Mouse (Mus musculus): ENCODE results near the gene BC030500.

BC030500 gene

GRCm38 (mm10) chr8:58911677-58912076, at the start of gene BC030500:
BC030500 (plus strand) TSS chr8:58911755.
- peak; percentile 35 for DNase-seq (ENCODE audit: low spot score)

GRCm38 (mm10) chr8:58886405-58886804, 25.1 kb upstream of the BC030500 start:
- DNase-seq (ENCODE audit: low spot score) = peak; percentile 66

GRCm38 (mm10) chr8:58890591-58890990, 21.0 kb upstream of the BC030500 start:
- DNase-seq (ENCODE audit: low spot score) = no peak

- DNase-seq (ENCODE audit: low spot score) = no peak
Observed at GRCm38 (mm10) chr8:58895960-58896359, 15.6 kb upstream of the BC030500 start.

GRCm38 (mm10) chr8:58904465-58904864, 7.1 kb upstream of the BC030500 start:
- DNase-seq (ENCODE audit: low spot score) = no peak

GRCm38 (mm10) chr8:58912196-58912839, 763 bp downstream of the BC030500 start, which contains the start of gene Galntl6:
Galntl6 (minus strand) TSS chr8:58912640.
- DNase-seq (ENCODE audit: low spot score) = peak; percentile 54

- DNase-seq (ENCODE audit: low spot score) = peak; percentile 35
Observed at GRCm38 (mm10) chr8:58912840-58913639, 1.5 kb downstream of the BC030500 start.

GRCm38 (mm10) chr8:58913640-58913968, 2.0 kb downstream of the BC030500 start:
- no peak for DNase-seq (ENCODE audit: low spot score)

- no peak for DNase-seq (ENCODE audit: low spot score)
Observed at GRCm38 (mm10) chr8:58915142-58915541, 3.6 kb downstream of the BC030500 start.

- no peak for DNase-seq (ENCODE audit: low spot score)
Observed at GRCm38 (mm10) chr8:58931066-58931465, 19.5 kb downstream of the BC030500 start.

- no peak for DNase-seq (ENCODE audit: low spot score)
Observed at GRCm38 (mm10) chr8:58943773-58944172, 32.2 kb downstream of the BC030500 start.

- no peak for DNase-seq (ENCODE audit: low spot score)
Observed at GRCm38 (mm10) chr8:58957195-58957739, 45.7 kb downstream of the BC030500 start.

Data from embryo, embryonic 10.5 days (tissue).